Mouse (Mus musculus): Measurements from ENCODE around the gene Dcst1.

Dcst1 gene

GRCm38 (mm10) chr3:89308089-89308488, 57.0 kb downstream of the Dcst1 start:
- peak; percentile 63 for DNase-seq (ENCODE audit: low spot score)

GRCm38 (mm10) chr3:89305551-89306325, 59.3 kb downstream of the Dcst1 start:
- no peak for DNase-seq (ENCODE audit: low spot score)

GRCm38 (mm10) chr3:89305105-89305504, 59.9 kb downstream of the Dcst1 start:
- no peak for DNase-seq (ENCODE audit: low spot score)

GRCm38 (mm10) chr3:89304440-89304839, 60.6 kb downstream of the Dcst1 start:
- DNase-seq (ENCODE audit: low spot score), result no peak

- no peak for DNase-seq (ENCODE audit: low spot score)
Observed at GRCm38 (mm10) chr3:89300514-89300913, 64.5 kb downstream of the Dcst1 start.
